Mouse (Mus musculus): Measurements from ENCODE around the gene Arl8a.
"Not testable (repeated sequence)": the region's sequence is repeated elsewhere in the genome, so short reads cannot be mapped to it uniquely, and the experiment has no call there.

The Arl8a gene

GRCm38 (mm10) chr1:135146077-135146945, at the start of gene Arl8a:
Gene Arl8a (plus strand): TSS chr1:135146824.
- DNase-seq (ENCODE audit: low spot score in 2 of 2): peak; percentile 69 to 84

- no peak for DNase-seq (ENCODE audit: low spot score in 2 of 2)
Measured at GRCm38 (mm10) chr1:135097441-135097840, 49.2 kb upstream of the Arl8a start.

- no peak for DNase-seq (ENCODE audit: low spot score in 2 of 2)
Measured at GRCm38 (mm10) chr1:135098441-135098840, 48.2 kb upstream of the Arl8a start.

- DNase-seq (ENCODE audit: low spot score in 2 of 2): no peak
Measured at GRCm38 (mm10) chr1:135100400-135100799, 46.2 kb upstream of the Arl8a start.

GRCm38 (mm10) chr1:135105124-135105523, 41.5 kb upstream of the Arl8a start, which contains the start of gene Lgr6:
Gene Lgr6 (minus strand): TSS chr1:135105276.
- DNase-seq (ENCODE audit: low spot score in 2 of 2): no peak

GRCm38 (mm10) chr1:135105951-135106350, 40.7 kb upstream of the Arl8a start:
- DNase-seq (ENCODE audit: low spot score in 2 of 2): peak; percentile 54 to 71

- DNase-seq (ENCODE audit: low spot score in 2 of 2): peak in 1 of 2 experiments; percentile 52
Measured at GRCm38 (mm10) chr1:135108611-135109010, 38.0 kb upstream of the Arl8a start.

GRCm38 (mm10) chr1:135110075-135110474, 36.5 kb upstream of the Arl8a start:
- DNase-seq (ENCODE audit: low spot score in 2 of 2): peak; percentile 59 to 83

- DNase-seq (ENCODE audit: low spot score in 2 of 2): not testable (repeated sequence)
Measured at GRCm38 (mm10) chr1:135111271-135111670, 35.4 kb upstream of the Arl8a start.

- peak in 1 of 2 experiments; percentile 42 for DNase-seq (ENCODE audit: low spot score in 2 of 2)
Measured at GRCm38 (mm10) chr1:135112661-135113060, 34.0 kb upstream of the Arl8a start.

GRCm38 (mm10) chr1:135124573-135125363, 21.9 kb upstream of the Arl8a start:
- DNase-seq (ENCODE audit: low spot score in 2 of 2): no peak

GRCm38 (mm10) chr1:135125990-135126389, 20.6 kb upstream of the Arl8a start:
- DNase-seq (ENCODE audit: low spot score in 2 of 2): peak in 1 of 2 experiments; percentile 70

- no peak for DNase-seq (ENCODE audit: low spot score in 2 of 2)
Measured at GRCm38 (mm10) chr1:135126443-135127027, 20.1 kb upstream of the Arl8a start.

GRCm38 (mm10) chr1:135128011-135128441, 18.6 kb upstream of the Arl8a start:
- no peak for DNase-seq (ENCODE audit: low spot score in 2 of 2)

- no peak for DNase-seq (ENCODE audit: low spot score in 2 of 2)
Measured at GRCm38 (mm10) chr1:135128986-135129385, 17.6 kb upstream of the Arl8a start.

- no peak for DNase-seq (ENCODE audit: low spot score in 2 of 2)
Measured at GRCm38 (mm10) chr1:135129543-135130183, 17.0 kb upstream of the Arl8a start.

GRCm38 (mm10) chr1:135130376-135131018, 16.1 kb upstream of the Arl8a start:
- DNase-seq (ENCODE audit: low spot score in 2 of 2): no peak

GRCm38 (mm10) chr1:135131034-135131433, 15.6 kb upstream of the Arl8a start:
- DNase-seq (ENCODE audit: low spot score in 2 of 2): no peak

- DNase-seq (ENCODE audit: low spot score in 2 of 2): no peak
Measured at GRCm38 (mm10) chr1:135131560-135131959, 15.1 kb upstream of the Arl8a start.

GRCm38 (mm10) chr1:135132473-135132872, 14.2 kb upstream of the Arl8a start, which contains the start of gene Ptpn7:
Gene Ptpn7 (plus strand): TSS chr1:135132700.
- peak; percentile 55 to 71 for DNase-seq (ENCODE audit: low spot score in 2 of 2)

GRCm38 (mm10) chr1:135132893-135133369, 13.7 kb upstream of the Arl8a start:
- no peak for DNase-seq (ENCODE audit: low spot score in 2 of 2)

All from cerebellum, postnatal 4 days (tissue).